Mouse (Mus musculus) testis, adult 2 months (tissue): ENCODE measurements around the gene Gbgt1.

ENCODE experiments used
- CTCF ChIP-seq: fragments of 200-500 bp; IDR thresholded peaks from 2 replicates; pipeline ENCODE4 v1.5.1; 2012; ENCODE audit warnings: low read depth, mild to moderate bottlenecking, inconsistent platforms, low read length, moderate library complexity; ENCODE audit not compliant: control insufficient read depth, insufficient read depth, insufficient replicate concordance
- POLR2A ChIP-seq: fragments of 200-500 bp; IDR thresholded peaks from 2 replicates; pipeline ENCODE4 v1.6.1; 2012; ENCODE audit warnings: low read depth, mild to moderate bottlenecking, inconsistent platforms, low read length, moderate library complexity; ENCODE audit not compliant: control insufficient read depth

- TF ChIP-seq CTCF (no peak), POLR2A (no peak)
Measured at GRCm38 (mm10) chr2:28537634-28537920, 40.9 kb downstream of the Gbgt1 start.
